Mouse (Mus musculus): ENCODE results near the gene Krtap7-1. TPM values are rescaled to one million over a fixed set of nuclear protein-coding genes. Genes with fewer than 3 reads are reported as not detected.
A peak's percentile ranks its signal among the peaks of the same experiment; 100 is the strongest.

The Krtap7-1 gene
- polyA plus RNA-seq, 1 experiment from 2014 or later, result not detected

- 62% methylated on average over 2 of the region's 2 CpGs for WGBS
Measured at GRCm38 (mm10) chr16:89503571-89503970, 4.6 kb downstream of the Krtap7-1 start.

GRCm38 (mm10) chr16:89501870-89502269, 6.3 kb downstream of the Krtap7-1 start:
- Histone ChIP-seq H3K27ac (no peak overlapping the region), H3K9me3 (replicated peaks) (no peaks in the 10 kb centered on the region), H3K4me2 (no peak overlapping the region), H3K9ac (no peak overlapping the region), H3K4me1 (replicated peaks) (no peaks in the 10 kb centered on the region), H3K36me3 (no peaks in the 10 kb centered on the region), H3K27me3 (no peaks in the 10 kb centered on the region), H3K4me3 (no peak overlapping the region)
- WGBS, result 66% methylated on average over 5 of the region's 5 CpGs
- no peak for ATAC-seq (replicated peaks; ENCODE audit: insufficient number of reproducible peaks, insufficient read depth, low FRiP score, low read depth)

More at GRCm38 (mm10) chr16:89503571-89503970, 4.6 kb downstream of the Krtap7-1 start:
- Histone ChIP-seq H3K27me3 (no peaks in the 10 kb centered on the region), H3K4me2 (no peak overlapping the region), H3K36me3 (no peaks in the 10 kb centered on the region), H3K4me3 (no peak overlapping the region), H3K27ac (no peak overlapping the region), H3K9me3 (replicated peaks) (no peaks in the 10 kb centered on the region), H3K9ac (no peak overlapping the region), H3K4me1 (replicated peaks) (no peaks in the 10 kb centered on the region)
- ATAC-seq (replicated peaks; ENCODE audit: insufficient number of reproducible peaks, insufficient read depth, low FRiP score, low read depth), result no peak

GRCm38 (mm10) chr16:89497002-89497401, 11.1 kb downstream of the Krtap7-1 start:
- H3K4me1 ChIP-seq (replicated peaks), result no peaks in the 10 kb centered on the region
- WGBS, result 84% methylated on average over 5 of the region's 5 CpGs
- H3K9ac ChIP-seq, result no peak overlapping the region
- H3K27ac ChIP-seq, result no peak overlapping the region
- no peak overlapping the region for H3K4me3 ChIP-seq
- H3K9me3 ChIP-seq (replicated peaks), result no peaks in the 10 kb centered on the region
- no peaks in the 10 kb centered on the region for H3K36me3 ChIP-seq
- H3K4me2 ChIP-seq, result no peak overlapping the region
- H3K27me3 ChIP-seq, result no peaks in the 10 kb centered on the region
- ATAC-seq (replicated peaks; ENCODE audit: insufficient number of reproducible peaks, insufficient read depth, low FRiP score, low read depth), result no peak

GRCm38 (mm10) chr16:89495394-89496153, 12.5 kb downstream of the Krtap7-1 start:
- H3K4me3 ChIP-seq, result no peak overlapping the region
- 81% methylated on average over 7 of the region's 7 CpGs for WGBS
- H3K9ac ChIP-seq, result no peak overlapping the region
- no peak for ATAC-seq (replicated peaks; ENCODE audit: insufficient number of reproducible peaks, insufficient read depth, low FRiP score, low read depth)
- H3K36me3 ChIP-seq, result no peaks in the 10 kb centered on the region
- H3K4me2 ChIP-seq, result no peak overlapping the region
- H3K4me1 ChIP-seq (replicated peaks), result no peaks in the 10 kb centered on the region
- H3K27ac ChIP-seq, result no peak overlapping the region
- no peaks in the 10 kb centered on the region for H3K27me3 ChIP-seq
- H3K9me3 ChIP-seq (replicated peaks), result no peaks in the 10 kb centered on the region

DNA sequence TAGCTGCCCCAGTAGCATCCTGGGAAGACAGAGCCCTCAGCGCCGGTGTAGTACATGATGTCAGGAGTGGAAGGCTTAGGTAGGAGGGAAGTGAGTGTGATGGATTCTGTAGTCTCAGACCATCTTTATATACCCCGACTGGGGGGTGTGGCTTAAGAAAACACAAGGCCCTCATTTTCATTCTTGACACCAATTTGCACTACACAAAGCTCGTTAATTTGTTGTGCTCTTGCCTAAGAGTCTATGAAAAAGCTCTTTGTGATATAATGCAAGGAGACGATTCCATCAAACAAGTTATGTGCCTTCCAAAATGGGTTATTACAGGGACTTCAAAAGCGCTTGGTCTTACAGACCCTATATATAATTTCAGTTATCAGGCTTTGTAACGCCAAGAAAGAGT, 20.3 kb downstream of the Krtap7-1 start, which contains the start of gene Krtap8-1:
TSS of gene Krtap8-1 (minus strand) at position 101 of the 400 bp plus-strand sequence.
- Histone ChIP-seq H3K4me3 (no peak within 1 kb of the TSS), H3K4me2 (no peak within 1 kb of the TSS), H3K27me3 (no peaks in the 10 kb centered on the region), H3K27ac (no peak within 1 kb of the TSS), H3K9me3 (replicated peaks) (no peaks in the 10 kb centered on the region), H3K9ac (no peak within 1 kb of the TSS), H3K36me3 (no peaks in the 10 kb centered on the region), H3K4me1 (replicated peaks) (no peaks in the 10 kb centered on the region)
- WGBS, result 79% methylated on average over 7 of the region's 7 CpGs
- no peak for ATAC-seq (replicated peaks; ENCODE audit: insufficient number of reproducible peaks, insufficient read depth, low FRiP score, low read depth)

DNA sequence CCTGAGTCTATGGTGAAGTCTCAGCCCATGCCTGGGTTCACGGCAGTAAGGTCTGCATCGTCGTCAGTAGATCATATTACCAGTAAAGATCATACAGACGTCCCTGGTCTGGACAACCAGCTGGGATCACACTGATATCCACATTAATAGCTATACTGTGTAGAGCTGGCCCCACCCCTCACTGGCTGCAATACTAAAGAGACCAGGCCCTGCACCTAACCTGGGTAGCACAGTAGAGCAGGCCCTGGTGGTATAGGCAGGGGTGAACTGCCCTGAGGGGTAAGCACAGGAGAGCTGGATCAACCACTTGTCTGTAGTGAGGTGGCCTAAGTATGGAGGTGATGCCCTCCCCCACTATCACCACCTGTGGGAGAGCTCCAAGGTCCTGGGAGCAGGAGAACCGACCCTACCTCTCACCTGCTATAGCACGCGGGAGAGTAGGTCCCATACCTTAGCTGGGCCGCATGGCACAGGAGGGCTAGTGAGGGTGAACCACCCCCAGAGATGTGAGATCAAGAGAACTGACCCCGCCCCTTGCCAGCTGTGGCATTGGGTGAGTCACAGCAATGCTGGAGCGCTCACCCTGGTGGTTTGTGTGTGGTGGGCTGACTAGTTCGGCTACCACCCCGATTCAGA, 30.3 kb downstream of the Krtap7-1 start:
- H3K4me3 ChIP-seq, result no peak overlapping the region
- H3K4me2 ChIP-seq, result no peak overlapping the region
- no peak overlapping the region for H3K27ac ChIP-seq
- H3K9ac ChIP-seq, result no peak overlapping the region
- H3K36me3 ChIP-seq, result no peaks in the 10 kb centered on the region
- no peaks in the 10 kb centered on the region for H3K9me3 ChIP-seq (replicated peaks)
- ATAC-seq (replicated peaks; ENCODE audit: insufficient number of reproducible peaks, insufficient read depth, low FRiP score, low read depth), result peak; percentile 27; the same call in 1 of the 2 replicates
- H3K4me1 ChIP-seq (replicated peaks), result no peaks in the 10 kb centered on the region
- WGBS, result 78% methylated on average over 12 of the region's 12 CpGs
- no peaks in the 10 kb centered on the region for H3K27me3 ChIP-seq

GRCm38 (mm10) chr16:89461189-89461588, 46.9 kb downstream of the Krtap7-1 start:
- 42% methylated on average over 5 of the region's 5 CpGs for WGBS
- no peaks in the 10 kb centered on the region for H3K9me3 ChIP-seq (replicated peaks)
- H3K36me3 ChIP-seq, result no peaks in the 10 kb centered on the region
- H3K4me2 ChIP-seq, result no peak overlapping the region
- no peaks in the 10 kb centered on the region for H3K4me1 ChIP-seq (replicated peaks)
- H3K9ac ChIP-seq, result no peak overlapping the region
- no peak for ATAC-seq (replicated peaks; ENCODE audit: insufficient number of reproducible peaks, insufficient read depth, low FRiP score, low read depth)
- no peaks in the 10 kb centered on the region for H3K27me3 ChIP-seq
- no peak overlapping the region for H3K4me3 ChIP-seq
- no peak overlapping the region for H3K27ac ChIP-seq

Other genes with a start within 250 kb of the Krtap7-1 start
- gene Krtap21-1, start 104.5 kb downstream of the Krtap7-1 start, polyA plus RNA-seq (2015; fragmentation: Nextera tagmentation; extraction: Ambion mirVana), result not detected in 2 replicates
- gene Krtap6-2, start 88.2 kb downstream of the Krtap7-1 start, polyA plus RNA-seq (2015; fragmentation: Nextera tagmentation; extraction: Ambion mirVana), result not detected in 2 replicates
- gene Krtap8-1, start 20.4 kb downstream of the Krtap7-1 start, polyA plus RNA-seq (2015; fragmentation: Nextera tagmentation; extraction: Ambion mirVana), result not detected in 2 replicates
- not detected in 2 replicates for gene Krtap11-1, start 62.9 kb upstream of the Krtap7-1 start, polyA plus RNA-seq (2015; fragmentation: Nextera tagmentation; extraction: Ambion mirVana)